Mouse (Mus musculus): ENCODE data around the gene Ifi208. TPM values are rescaled to one million over a fixed set of nuclear protein-coding genes. Genes with fewer than 3 reads are reported as not detected.

Gene Ifi208
- polyA plus RNA-seq (2012; rRNA removed) = 0.14 and 0.17 TPM in 2 replicates

GRCm38 (mm10) chr1:173673458-173674097 is at the start of gene Ifi208:
TSS of gene Ifi208 (plus strand) at chr1:173673675.

GRCm38 (mm10) chr1:173630622-173631021 is 42.9 kb upstream of the Ifi208 start, which contains the start of gene Ifi209:
TSS of gene Ifi209 (plus strand) at chr1:173630917.

GRCm38 (mm10) chr1:173741656-173742055 is 68.2 kb downstream of the Ifi208 start, which contains the start of gene Ifi207:
TSS of gene Ifi207 (minus strand) at chr1:173741747.

Other genes starting within 250 kb of the Ifi208 start
- 0.06 and 0.08 TPM in 2 replicates for gene Ifi206, start 182.6 kb upstream of the Ifi208 start, polyA plus RNA-seq (2012; rRNA removed)
- gene Ifi214, start 137.7 kb upstream of the Ifi208 start, polyA plus RNA-seq (2012; rRNA removed) = 0.02 TPM in 1 of 2 replicates, not detected in the other
- 0.03 TPM in 2 replicates for gene Ifi213, start 74.4 kb upstream of the Ifi208 start, polyA plus RNA-seq (2012; rRNA removed)
- gene Ifi209, start 42.8 kb upstream of the Ifi208 start, polyA plus RNA-seq (2012; rRNA removed) = not detected in 2 replicates
- 0.32 and 0.75 TPM in 2 replicates for gene Ifi207, start 68.1 kb downstream of the Ifi208 start, polyA plus RNA-seq (2012; rRNA removed)
- 0.13 TPM in 1 of 2 replicates, not detected in the other for gene Ifi204, start 93.3 kb downstream of the Ifi208 start, polyA plus RNA-seq (2012; rRNA removed)
- 0.09 TPM in 1 of 2 replicates, not detected in the other for gene Ifi211, start 239.4 kb downstream of the Ifi208 start, polyA plus RNA-seq (2012; rRNA removed)

Data from stomach, adult 2 months (tissue).